Mouse (Mus musculus): ENCODE measurements at regions not wholly inside any gene's neighbourhood (a gene's known extent, or its start where the extent isn't known, plus 50 kb on each side); places are given as distances from the start of the nearest gene placed in this dataset.

DNA sequence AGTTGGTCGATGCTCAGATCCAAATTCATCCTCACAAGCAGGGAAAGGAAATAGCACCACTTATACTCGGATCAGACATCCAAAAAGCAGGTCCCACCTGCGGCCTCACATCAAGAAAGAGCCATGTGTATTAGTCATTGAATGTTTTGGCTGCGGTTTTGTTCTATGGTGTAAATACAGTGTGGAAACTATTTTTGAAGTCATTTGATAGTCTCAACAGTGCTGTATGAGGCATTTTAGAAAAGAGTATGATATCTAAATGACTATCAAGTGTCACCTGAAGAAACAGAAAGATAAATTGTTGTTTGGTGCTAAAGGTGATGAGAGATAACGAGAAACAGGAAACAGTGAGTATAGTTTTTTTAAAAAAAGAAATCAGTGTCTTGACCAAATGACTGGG is 74.7 kb downstream of the Cep44 start:
- Histone ChIP-seq H3K27ac (no peak overlapping the region), H3K9ac (no peak overlapping the region), H3K4me3 (no peak overlapping the region), H3K27me3 (no peaks in the 10 kb centered on the region), H3K4me1 (no peaks in the 10 kb centered on the region), H3K4me2 (no peak overlapping the region), H3K9me3 (no peaks in the 10 kb centered on the region), H3K36me3 (no peaks in the 10 kb centered on the region)
- WGBS = 74% methylated on average over 5 of the region's 5 CpGs
- ATAC-seq (ENCODE audit: borderline replicate concordance, extremely low read depth, low FRiP score, low TSS enrichment) = no peak

DNA sequence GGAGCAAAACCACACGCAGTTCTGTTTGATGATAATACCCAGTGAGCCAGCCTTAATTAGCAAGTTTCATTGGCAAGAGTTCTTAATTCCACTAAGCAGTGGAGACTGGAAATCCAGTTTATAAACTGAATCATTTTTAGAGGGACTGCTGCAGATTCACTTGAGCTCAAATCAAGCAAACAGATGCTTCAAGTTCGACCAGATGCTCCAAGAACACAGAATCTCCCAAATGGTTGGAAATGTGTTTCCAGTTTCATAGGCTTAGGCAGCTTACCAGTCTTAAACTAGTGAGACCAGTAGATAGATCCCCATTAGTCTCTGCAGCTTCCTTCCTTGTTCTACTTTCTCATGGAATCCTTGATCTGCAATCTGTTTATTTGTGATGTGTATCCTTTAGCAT is 75.7 kb downstream of the Cep44 start:
- Histone ChIP-seq H3K36me3 (no peaks in the 10 kb centered on the region), H3K27me3 (no peaks in the 10 kb centered on the region), H3K4me2 (no peak overlapping the region), H3K27ac (no peak overlapping the region), H3K9ac (no peak overlapping the region), H3K4me1 (no peaks in the 10 kb centered on the region), H3K9me3 (no peaks in the 10 kb centered on the region), H3K4me3 (no peak overlapping the region)
- 72% methylated on average over 2 of the region's 2 CpGs for WGBS
- ATAC-seq (ENCODE audit: borderline replicate concordance, extremely low read depth, low FRiP score, low TSS enrichment) = no peak

DNA sequence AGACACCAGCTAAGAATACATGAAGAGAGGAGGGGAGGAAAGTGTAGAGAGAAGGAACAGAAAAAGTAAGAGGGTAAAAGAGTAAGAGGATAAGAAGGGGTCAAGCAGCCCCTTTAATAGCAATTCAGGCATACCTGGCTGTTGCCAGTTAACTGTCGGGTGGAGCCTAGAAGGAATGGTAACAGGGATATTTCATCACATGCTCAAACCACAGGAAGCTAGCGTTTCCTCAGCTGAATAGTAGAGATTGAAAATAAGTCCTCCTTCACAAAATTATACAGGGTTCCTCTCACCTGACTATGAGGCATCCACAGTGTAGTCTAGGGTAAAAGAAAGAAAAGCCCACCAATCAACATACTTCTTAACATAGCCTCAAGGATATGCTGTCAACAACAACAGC is 76.5 kb downstream of the Cep44 start:
- Histone ChIP-seq H3K27ac (no peak overlapping the region), H3K9me3 (no peaks in the 10 kb centered on the region), H3K4me3 (no peak overlapping the region), H3K27me3 (no peaks in the 10 kb centered on the region), H3K4me2 (no peak overlapping the region), H3K36me3 (no peaks in the 10 kb centered on the region), H3K4me1 (no peaks in the 10 kb centered on the region), H3K9ac (no peak overlapping the region)
- ATAC-seq (ENCODE audit: borderline replicate concordance, extremely low read depth, low FRiP score, low TSS enrichment) = no peak
- 77% methylated on average over 2 of the region's 2 CpGs for WGBS

DNA sequence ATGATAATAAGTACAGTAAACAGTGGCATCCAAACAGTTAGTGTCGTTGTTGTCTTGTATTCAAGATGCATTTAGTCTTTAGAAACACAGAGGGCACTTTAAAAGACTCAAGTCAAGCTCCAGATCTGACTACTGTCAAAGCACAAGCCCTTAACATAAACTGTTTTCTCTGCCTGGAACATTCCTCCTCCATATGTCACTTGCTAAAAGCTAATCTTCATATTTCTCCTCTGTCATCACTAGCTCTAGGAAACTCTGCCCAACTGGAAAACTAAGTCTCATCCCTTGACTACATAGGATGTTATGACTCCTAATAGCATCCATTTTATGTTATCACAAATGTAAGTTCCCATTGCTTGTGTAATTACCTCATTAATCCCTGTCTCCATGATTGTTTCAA is 85.8 kb downstream of the Cep44 start:
- Histone ChIP-seq H3K36me3 (no peaks in the 10 kb centered on the region), H3K9ac (no peak overlapping the region), H3K4me1 (no peaks in the 10 kb centered on the region), H3K27ac (no peak overlapping the region), H3K27me3 (no peaks in the 10 kb centered on the region), H3K4me3 (no peak overlapping the region), H3K9me3 (no peaks in the 10 kb centered on the region), H3K4me2 (no peak overlapping the region)
- 39% methylated on average over 1 of the region's 1 CpGs for WGBS
- ATAC-seq (ENCODE audit: borderline replicate concordance, extremely low read depth, low FRiP score, low TSS enrichment) = no peak

DNA sequence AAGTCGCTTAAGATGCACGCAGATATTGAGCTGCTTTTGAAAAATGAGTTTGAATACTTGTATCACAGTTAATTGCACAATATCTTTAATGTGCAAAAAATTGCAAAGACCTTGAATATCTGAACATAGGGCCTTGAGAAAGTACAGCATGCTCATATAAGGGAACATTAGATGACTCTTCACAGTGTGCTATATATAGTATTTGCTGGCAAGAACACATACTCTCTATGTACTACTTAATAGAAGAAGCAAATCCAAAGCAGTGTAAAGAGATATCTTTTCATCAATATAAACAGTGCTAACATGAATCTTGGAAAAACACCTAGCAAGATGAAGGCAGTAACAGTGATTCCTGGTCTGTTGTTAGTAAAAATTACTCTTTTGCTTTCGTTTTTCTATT is 99.9 kb downstream of the Cep44 start:
- Histone ChIP-seq H3K27ac (no peak overlapping the region), H3K9me3 (no peaks in the 10 kb centered on the region), H3K36me3 (no peaks in the 10 kb centered on the region), H3K9ac (no peak overlapping the region), H3K27me3 (no peaks in the 10 kb centered on the region), H3K4me2 (no peak overlapping the region), H3K4me3 (no peak overlapping the region), H3K4me1 (no peaks in the 10 kb centered on the region)
- WGBS = 73% methylated on average over 3 of the region's 3 CpGs
- ATAC-seq (ENCODE audit: borderline replicate concordance, extremely low read depth, low FRiP score, low TSS enrichment) = no peak

DNA sequence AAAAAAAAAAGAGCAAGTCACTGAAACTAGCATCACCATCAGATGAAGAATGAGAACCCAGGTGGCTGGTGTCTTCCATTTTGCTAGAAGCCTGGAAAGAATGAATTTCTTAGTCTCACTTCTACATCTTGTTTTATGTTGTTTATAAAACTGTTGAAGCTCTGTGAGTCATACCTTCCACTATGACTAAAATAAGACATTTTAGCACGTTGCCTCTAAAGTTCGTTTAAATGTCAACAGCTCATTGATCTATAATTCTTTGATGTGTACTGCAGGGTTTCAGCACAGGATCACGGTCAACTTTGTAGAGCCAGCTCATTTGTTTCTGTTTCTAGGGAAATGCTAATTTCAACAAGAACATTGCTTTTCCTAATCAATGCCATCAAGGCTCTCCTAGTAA is 107.2 kb downstream of the Cep44 start:
- H3K9me3 ChIP-seq = no peaks in the 10 kb centered on the region
- no peaks in the 10 kb centered on the region for H3K27me3 ChIP-seq
- no peak overlapping the region for H3K4me3 ChIP-seq
- H3K4me2 ChIP-seq = no peak overlapping the region
- no peak overlapping the region for H3K9ac ChIP-seq
- ATAC-seq (ENCODE audit: borderline replicate concordance, extremely low read depth, low FRiP score, low TSS enrichment) = no peak
- no peak overlapping the region for H3K27ac ChIP-seq
- H3K4me1 ChIP-seq = no peaks in the 10 kb centered on the region
- 39% methylated on average over 3 of the region's 3 CpGs for WGBS
- no peaks in the 10 kb centered on the region for H3K36me3 ChIP-seq

DNA sequence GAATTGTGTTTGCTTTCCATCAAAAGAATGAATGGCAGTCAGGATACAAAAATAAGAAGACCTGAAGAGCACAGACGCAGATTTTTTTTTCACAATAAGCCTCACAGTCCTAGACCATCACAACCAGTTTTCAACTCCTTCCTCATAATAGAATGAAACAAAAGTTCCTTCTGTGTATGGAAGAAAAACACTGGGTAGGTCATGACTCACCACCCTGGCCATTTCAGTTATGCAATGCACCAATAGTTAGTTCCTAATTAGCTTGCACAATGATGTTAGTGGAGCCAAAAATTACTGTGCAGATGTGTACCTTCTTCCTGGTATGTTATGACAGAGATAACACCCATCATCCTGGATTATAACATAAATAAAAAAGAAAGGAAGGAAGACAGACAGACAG is 111.4 kb downstream of the Cep44 start:
- Histone ChIP-seq H3K9ac (no peak overlapping the region), H3K27me3 (no peaks in the 10 kb centered on the region), H3K36me3 (no peaks in the 10 kb centered on the region), H3K4me2 (no peak overlapping the region), H3K27ac (no peak overlapping the region), H3K9me3 (no peaks in the 10 kb centered on the region), H3K4me1 (no peaks in the 10 kb centered on the region), H3K4me3 (no peak overlapping the region)
- WGBS = 84% methylated on average over 1 of the region's 1 CpGs
- ATAC-seq (ENCODE audit: borderline replicate concordance, extremely low read depth, low FRiP score, low TSS enrichment) = no peak

DNA sequence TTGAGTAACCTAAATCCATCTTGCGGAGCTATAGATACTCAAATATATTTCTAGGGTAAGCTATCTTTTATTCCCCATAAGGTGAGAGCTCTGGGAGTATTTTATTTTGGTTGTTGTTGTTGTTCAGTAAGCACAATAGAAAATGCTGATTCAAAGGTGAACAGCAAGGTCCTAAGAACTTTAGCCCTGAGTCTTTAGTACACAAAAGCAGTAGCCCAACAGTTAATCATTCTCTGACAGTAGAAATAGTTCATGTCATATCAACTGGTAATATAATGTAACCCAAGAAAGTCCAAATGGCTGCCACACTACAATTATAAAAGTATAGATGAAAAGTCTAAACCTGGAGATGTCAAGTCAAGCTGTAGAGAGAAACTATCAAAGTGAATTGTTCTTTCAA is 116.0 kb downstream of the Cep44 start:
- H3K36me3 ChIP-seq = no peaks in the 10 kb centered on the region
- no peak overlapping the region for H3K9ac ChIP-seq
- no peaks in the 10 kb centered on the region for H3K4me1 ChIP-seq
- no peak overlapping the region for H3K4me3 ChIP-seq
- WGBS = 92% methylated on average over 1 of the region's 1 CpGs
- H3K27me3 ChIP-seq = no peaks in the 10 kb centered on the region
- no peaks in the 10 kb centered on the region for H3K9me3 ChIP-seq
- ATAC-seq (ENCODE audit: borderline replicate concordance, extremely low read depth, low FRiP score, low TSS enrichment) = no peak
- H3K27ac ChIP-seq = no peak overlapping the region
- H3K4me2 ChIP-seq = no peak overlapping the region

DNA sequence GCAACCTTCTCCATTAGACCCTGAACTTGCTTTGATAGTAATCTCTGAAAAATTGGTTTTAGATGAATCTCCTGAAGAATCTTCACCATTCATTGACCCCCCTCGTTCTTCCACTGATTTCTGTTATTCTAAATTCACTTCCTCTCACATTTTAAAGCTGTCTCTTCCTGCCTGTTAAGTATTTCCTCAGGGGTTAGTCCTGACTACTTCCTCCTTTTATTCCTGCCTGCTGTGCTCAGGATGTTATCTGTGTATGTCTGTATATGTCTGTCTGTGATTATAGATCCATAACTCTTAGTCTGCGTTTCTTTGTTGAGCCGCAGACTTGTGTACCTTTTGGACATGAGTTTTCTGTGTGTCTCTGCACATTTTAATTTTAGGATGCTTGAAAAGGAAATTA is 117.6 kb downstream of the Hpgd start:
- Histone ChIP-seq H3K4me1 (0 out of 2 replicates have a peak, but pooled peaks cover 5% of the 10 kb centered on the region), H3K27me3 (no peaks in the 10 kb centered on the region), H3K36me3 (no peaks in the 10 kb centered on the region), H3K9me3 (no peaks in the 10 kb centered on the region), H3K9ac (no peak overlapping the region), H3K27ac (no peak overlapping the region), H3K4me2 (no peak overlapping the region), H3K4me3 (no peak overlapping the region)
- WGBS = 50% methylated on average over 3 of the region's 3 CpGs
- no peak for ATAC-seq (ENCODE audit: borderline replicate concordance, extremely low read depth, low FRiP score, low TSS enrichment)

DNA sequence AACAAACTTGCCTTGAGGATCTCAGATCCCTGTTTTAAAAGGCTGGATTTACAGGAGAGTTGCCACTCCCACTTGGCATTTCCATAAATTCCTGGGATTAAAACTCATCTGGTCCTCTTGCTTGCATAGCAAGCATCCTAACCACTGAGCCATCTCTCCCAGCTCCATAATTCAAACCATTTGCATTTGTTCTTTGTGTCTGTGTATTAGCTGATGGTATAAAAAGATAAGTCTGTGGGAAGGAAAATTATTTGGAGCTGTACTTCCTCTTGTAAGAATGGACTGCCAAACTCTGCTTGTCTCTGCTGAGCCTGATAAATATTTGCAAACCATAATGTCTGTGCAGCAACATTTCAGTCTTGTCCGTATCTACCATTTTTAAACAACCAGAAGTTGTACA is 116.0 kb downstream of the Hpgd start:
- 29% methylated on average over 1 of the region's 1 CpGs for WGBS
- H3K9ac ChIP-seq = no peak overlapping the region
- no peak overlapping the region for H3K4me3 ChIP-seq
- H3K36me3 ChIP-seq = no peaks in the 10 kb centered on the region
- no peaks in the 10 kb centered on the region for H3K27me3 ChIP-seq
- H3K9me3 ChIP-seq = no peaks in the 10 kb centered on the region
- 0 out of 2 replicates have a peak, but pooled peaks cover 5% of the 10 kb centered on the region for H3K4me1 ChIP-seq
- H3K27ac ChIP-seq = no peak overlapping the region
- H3K4me2 ChIP-seq = no peak overlapping the region
- no peak for ATAC-seq (ENCODE audit: borderline replicate concordance, extremely low read depth, low FRiP score, low TSS enrichment)

DNA sequence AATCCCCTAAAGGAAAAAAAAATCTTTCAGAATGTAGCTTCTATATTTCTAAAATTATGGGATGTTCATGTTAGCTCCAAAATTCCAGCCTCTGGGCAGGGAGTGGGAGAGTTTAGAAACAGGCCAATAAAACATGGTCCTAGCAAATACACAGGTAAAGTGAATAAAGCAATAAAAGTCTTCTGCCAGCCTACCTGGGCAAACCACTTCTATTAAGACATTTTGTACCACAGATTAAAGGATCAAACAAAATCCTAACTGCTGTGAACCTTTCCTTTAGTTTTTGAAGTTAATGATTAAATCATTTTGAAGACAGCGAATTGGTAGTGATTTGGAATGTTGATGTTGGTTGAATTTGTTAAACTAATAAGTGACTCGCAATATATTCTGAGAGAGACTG is 112.9 kb downstream of the Hpgd start:
- no peaks in the 10 kb centered on the region for H3K36me3 ChIP-seq
- H3K4me3 ChIP-seq = no peak overlapping the region
- H3K4me2 ChIP-seq = no peak overlapping the region
- no peak overlapping the region for H3K27ac ChIP-seq
- H3K27me3 ChIP-seq = no peaks in the 10 kb centered on the region
- no peaks in the 10 kb centered on the region for H3K9me3 ChIP-seq
- no peak for ATAC-seq (ENCODE audit: borderline replicate concordance, extremely low read depth, low FRiP score, low TSS enrichment)
- 0 out of 2 replicates have a peak, but pooled peaks cover 5% of the 10 kb centered on the region for H3K4me1 ChIP-seq
- no peak overlapping the region for H3K9ac ChIP-seq
- WGBS = 39% methylated on average over 2 of the region's 2 CpGs

DNA sequence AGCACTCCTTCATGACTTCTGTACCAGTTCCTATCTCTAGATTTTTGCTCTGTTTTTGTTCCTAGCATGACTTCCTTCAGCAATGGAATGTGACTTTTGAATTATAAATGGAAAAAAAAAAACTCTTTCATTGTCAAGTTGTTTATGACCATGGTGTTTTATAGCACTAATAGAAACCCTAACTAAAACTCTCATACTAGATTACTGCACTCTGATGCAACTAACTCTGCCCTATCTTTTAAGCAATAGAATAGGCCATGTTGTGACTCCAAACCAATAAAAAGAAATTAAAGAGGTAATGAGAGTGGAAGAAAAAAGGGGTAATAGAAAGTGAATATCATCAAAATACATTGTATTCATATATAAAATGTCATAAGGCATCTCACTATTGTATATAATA is 111.9 kb downstream of the Hpgd start:
- no peaks in the 10 kb centered on the region for H3K36me3 ChIP-seq
- no peak overlapping the region for H3K4me2 ChIP-seq
- H3K4me3 ChIP-seq = no peak overlapping the region
- no peaks in the 10 kb centered on the region for H3K9me3 ChIP-seq
- no peak overlapping the region for H3K27ac ChIP-seq
- ATAC-seq (ENCODE audit: borderline replicate concordance, extremely low read depth, low FRiP score, low TSS enrichment) = no peak
- H3K4me1 ChIP-seq = 0 out of 2 replicates have a peak, but pooled peaks cover 5% of the 10 kb centered on the region
- no peak overlapping the region for H3K9ac ChIP-seq
- H3K27me3 ChIP-seq = no peaks in the 10 kb centered on the region

DNA sequence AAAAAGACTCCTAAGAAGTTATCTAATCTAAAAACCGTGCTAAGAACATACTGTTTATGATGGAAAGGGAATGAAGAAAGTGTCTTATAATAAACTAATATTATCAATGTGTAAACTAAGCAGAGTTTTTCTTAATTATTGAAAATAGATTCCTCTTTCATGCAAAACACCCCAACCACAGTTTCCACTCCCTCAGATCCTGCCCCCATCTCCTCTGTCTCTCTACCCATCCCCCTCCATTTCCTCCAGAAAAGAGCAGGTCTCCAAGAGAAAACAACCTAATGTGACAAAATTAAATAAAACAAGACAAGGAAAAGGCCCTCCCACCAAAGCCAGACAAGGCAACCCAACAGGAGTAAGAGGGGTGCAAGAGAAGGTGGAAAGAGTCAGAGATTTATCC is 103.2 kb downstream of the Hpgd start:
- Histone ChIP-seq H3K36me3 (no peaks in the 10 kb centered on the region), H3K9me3 (no peaks in the 10 kb centered on the region), H3K27me3 (no peaks in the 10 kb centered on the region), H3K9ac (no peak overlapping the region), H3K4me1 (no peaks in the 10 kb centered on the region), H3K4me3 (no peak overlapping the region), H3K4me2 (no peak overlapping the region), H3K27ac (no peak overlapping the region)
- no peak for ATAC-seq (ENCODE audit: borderline replicate concordance, extremely low read depth, low FRiP score, low TSS enrichment)
- WGBS = 56% methylated on average over 1 of the region's 1 CpGs

Data from lung, embryonic 15.5 days (tissue).